Mouse (Mus musculus) urinary bladder, postnatal 25 days (tissue): ENCODE data around the gene Gcc1.
A peak's percentile ranks its signal among the peaks of the same experiment; 100 is the strongest.

ENCODE experiments used
- DNase-seq: peaks from one replicate; pipeline ENCODE4 v3.0.0; 2022; ENCODE audit warnings: low spot score

The Gcc1 gene

DNA sequence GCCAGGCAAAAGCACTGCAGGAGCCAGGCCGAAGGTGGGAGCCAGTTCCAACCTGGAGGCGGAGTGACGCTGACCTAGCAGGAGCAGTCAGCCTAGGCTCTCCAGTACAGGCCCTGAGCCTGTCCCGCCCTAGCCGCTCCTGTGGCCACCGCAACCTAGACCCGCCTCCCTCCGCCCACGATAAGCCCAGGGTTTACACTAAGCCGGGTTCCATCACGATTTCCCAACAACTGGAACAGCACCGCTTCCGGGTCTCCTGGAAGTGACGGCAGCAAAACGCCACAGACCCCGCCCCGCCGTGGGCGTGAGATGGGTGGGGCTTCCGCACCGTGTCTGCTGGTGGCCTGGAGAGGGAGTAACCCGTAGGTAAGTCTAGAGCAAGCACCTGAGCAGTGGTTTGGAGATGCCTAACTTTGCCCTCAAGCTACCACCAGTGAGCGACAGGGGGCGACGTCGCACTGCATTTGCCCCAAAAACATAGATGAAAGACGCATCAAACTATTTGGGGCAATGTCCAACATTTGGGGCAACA is 6.7 kb downstream of the Gcc1 start:
- DNase-seq: peak; percentile 98

DNA sequence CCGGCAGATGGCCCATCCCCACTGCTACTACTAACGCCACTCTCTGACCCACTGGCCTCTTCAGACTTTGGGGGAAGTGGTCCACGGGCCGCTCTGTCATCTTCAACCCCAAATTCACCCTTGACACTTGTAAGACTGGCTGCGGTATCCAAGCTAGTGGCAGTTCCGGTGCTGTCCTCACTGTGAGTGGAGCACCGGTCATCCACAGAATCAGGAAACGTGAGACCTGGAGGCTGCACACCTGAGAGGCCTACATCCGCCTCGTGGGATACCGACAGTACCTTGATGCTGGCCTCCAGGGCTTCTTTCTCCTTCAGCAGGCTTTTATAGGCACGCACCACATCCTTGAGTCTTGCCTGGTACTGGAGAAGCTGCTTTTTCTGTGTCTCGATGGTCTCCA is 7.3 kb downstream of the Gcc1 start:
- DNase-seq: no peak

DNA sequence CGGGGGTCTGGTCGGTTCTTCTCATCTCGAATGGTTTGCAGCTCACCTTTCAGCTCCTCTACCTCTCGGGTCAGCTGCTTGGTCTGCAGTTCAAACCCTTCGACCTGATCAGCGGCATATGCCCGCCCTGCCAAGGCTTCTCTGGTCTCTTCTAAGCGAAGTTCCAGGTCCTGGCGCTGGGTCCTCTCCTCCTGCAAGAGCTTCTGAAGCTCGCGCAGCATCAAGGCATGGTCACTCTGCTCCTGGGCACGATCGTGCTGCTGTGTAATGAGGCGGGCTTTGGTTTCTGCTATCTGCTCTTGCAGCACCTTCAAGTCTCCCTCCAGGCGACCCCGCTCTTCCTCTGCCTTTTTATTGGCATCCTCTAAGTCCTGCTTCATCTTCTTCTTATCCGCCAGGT is 7.8 kb downstream of the Gcc1 start:
- DNase-seq: no peak

DNA sequence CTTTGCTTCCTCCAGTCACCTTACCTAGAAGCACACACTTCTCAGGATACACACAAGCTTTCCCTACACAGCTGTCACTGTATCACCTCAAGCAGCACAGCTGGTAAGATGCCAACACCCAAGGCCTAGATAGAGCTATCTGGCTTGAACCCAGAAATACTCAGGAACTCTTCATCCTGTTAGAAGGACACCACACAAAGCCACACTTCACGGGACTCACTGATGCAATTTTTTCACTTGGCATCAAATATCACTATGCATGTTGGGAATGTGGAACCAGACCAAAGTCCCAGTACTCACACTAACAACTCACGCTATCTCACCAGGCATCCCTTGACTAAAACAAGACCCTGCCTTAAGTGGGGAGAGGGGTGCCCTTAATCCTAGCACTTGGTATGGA is 8.5 kb downstream of the Gcc1 start:
- DNase-seq: no peak

DNA sequence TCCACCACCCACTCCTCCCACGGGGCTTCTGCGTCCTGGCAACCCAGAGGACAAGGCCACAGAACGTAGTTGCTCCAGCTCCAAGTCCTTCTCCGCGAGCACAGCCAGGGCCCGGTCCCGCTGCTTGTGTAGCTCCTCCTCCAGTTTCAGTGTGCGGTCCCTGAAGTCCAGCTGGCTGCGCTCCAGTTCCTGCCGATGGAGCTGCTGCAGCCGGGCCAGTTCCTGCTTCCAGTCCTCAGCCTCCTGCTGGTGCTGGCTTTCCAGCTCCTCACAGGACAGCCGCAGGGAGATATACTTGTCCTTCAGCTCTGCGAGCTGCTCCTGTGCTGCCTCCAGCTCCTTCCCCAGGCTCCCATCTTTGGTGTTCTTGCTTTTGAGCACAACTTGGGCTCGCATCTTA is 9.7 kb downstream of the Gcc1 start:
- DNase-seq: peak; percentile 47

DNA sequence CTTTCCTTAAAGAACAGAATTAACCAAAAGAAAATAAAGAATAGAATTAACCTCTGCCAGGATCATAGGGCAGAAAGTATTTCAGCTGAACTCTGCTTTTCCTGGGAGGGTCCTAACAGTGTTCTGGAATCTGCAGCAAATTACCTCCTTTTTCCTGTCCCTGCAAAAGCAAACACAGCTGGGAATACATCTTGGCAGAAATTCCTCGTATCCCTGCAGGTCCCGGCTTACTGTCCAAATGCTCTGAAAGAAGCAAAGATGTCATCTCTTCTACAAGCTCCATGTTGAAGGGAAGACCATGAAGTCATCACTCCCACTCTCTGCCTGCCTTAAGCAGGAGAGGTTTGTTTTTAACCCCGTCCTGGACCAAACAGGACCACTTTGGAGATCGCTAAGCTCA is 11.2 kb downstream of the Gcc1 start:
- DNase-seq: no peak

DNA sequence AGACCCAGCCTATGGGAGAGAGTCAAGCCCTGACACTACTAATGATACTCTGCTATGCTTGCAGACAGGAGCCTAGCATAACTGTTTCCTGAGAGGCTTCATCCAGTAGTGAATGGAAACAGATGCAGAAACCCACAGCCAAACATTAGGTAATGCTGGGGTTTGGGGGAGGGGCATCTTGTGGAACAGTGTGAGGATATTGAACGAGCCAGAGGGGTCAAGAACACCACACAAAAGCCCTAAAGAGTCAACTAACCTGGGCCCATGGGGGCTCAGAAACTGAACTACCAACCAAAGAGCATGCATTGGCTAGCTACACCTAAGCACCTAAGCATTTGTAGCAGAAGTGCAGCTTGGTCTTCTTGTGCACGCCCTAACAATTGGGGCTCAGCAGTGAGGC is 17.0 kb downstream of the Gcc1 start:
- DNase-seq: no peak

DNA sequence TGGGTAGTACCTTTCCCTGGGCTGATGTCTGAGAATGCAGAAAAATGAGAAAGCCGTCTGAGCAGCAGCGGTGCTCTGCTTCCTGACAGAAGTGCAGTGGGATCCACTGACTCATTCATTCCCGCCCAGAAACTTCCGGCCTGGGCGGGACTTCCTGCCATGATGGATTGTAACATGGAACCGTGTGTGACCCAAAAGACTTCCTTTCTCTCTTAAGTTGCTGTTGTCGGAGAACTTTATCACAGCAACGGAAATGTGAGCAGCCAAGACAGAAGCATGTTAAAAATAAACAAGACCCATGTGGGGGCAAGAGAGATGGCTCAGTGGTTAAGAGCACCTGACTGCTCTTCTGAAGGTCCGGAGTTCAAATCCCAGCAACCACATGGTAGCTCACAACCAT is 18.1 kb downstream of the Gcc1 start:
- DNase-seq: no peak

DNA sequence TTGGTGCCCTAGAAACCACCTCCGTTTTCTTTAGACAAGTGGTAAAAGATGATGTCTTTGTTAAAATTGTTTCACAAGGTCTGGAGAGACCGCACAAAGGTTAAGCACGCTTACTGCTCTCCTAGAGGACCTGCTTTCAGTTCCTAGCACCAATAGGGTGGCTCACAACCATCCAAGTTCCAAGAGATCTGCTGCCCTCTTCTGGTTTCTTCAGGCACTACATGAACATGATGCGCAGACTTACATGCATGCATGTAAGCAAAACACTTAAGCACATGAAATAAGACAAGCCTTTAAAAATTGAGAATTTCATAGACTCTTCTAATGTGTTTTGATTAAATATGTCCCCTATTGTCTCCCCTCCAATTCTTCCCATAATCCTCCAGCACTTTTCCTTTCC is 28.4 kb downstream of the Gcc1 start:
- no peak for DNase-seq

DNA sequence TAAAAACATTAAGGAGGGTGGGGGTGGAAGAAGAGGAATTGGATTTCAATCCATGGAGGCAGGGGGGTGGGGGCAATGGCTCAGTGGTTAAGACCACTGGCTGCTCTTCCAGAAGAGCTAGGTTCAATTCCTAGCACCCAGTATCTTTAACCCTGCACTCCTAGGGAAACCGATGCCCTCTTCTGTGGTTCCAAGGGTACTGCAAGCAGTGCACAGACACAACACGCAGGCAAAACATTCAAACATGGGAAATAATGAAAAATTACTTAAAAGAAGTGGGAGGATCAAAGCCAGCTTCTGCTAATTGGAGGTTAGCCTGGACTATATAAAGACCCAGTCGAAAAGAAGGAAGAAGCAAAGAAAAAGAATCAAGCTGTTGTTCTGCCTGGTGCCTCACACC is 29.5 kb downstream of the Gcc1 start:
- no peak for DNase-seq

DNA sequence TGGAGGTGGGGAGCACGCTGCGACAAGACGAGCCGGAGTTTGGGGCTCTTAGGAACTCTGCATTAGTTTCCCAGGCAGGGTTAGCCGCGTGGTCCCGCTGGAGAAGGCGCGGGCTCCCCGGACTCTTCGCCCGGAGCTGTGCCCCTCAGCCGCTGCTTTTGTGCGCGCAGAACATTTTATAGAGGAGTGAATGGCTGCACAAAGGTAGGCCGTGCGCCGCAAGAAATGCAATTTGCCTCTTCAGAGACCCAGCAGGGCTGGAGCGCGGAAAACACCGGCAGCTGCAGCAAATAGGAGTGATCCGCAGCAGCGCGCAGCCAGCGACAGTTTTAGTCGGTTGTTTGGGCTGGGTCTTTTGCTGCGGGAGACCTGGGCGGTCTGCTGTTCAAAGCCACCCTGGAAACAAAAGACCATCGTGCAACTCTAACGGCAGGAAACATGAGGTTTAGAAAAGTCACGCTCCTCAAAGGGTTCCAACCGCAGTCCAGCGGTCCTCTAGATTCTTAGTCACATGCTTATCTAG is 30.4 kb downstream of the Gcc1 start, which contains the start of gene Zfp800:
Gene Zfp800, minus strand, starts transcription at position 325 of the 523 bp plus-strand sequence.
- no peak for DNase-seq

DNA sequence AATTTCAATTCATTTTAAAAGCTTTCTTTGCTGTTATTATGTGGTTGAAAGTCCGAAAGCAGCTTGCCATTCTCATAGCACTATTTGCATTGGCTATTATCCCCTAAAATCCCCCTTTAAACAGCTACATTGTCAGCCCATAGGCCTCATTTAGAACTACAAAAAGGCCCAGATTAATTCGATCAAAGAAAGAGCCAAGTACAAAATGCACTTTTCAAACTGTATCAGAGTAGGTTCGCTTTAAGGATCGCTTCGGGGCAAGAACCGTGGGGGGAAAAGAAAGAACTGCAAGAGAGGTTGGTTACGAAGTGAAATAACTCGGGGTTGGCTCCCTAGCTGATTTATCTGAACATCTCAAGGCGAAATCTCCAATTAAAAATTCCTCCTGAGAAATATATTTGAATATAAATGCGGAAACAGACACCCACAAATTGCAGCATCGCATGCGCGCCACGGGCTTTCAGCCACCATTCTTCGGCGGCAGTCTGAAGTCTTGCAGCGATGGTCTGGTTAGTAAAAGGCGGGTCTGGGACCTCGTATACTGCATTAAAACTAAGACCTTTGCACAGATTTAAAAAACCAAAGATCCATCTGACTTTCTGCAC is 31.2 kb downstream of the Gcc1 start:
- DNase-seq: no peak

DNA sequence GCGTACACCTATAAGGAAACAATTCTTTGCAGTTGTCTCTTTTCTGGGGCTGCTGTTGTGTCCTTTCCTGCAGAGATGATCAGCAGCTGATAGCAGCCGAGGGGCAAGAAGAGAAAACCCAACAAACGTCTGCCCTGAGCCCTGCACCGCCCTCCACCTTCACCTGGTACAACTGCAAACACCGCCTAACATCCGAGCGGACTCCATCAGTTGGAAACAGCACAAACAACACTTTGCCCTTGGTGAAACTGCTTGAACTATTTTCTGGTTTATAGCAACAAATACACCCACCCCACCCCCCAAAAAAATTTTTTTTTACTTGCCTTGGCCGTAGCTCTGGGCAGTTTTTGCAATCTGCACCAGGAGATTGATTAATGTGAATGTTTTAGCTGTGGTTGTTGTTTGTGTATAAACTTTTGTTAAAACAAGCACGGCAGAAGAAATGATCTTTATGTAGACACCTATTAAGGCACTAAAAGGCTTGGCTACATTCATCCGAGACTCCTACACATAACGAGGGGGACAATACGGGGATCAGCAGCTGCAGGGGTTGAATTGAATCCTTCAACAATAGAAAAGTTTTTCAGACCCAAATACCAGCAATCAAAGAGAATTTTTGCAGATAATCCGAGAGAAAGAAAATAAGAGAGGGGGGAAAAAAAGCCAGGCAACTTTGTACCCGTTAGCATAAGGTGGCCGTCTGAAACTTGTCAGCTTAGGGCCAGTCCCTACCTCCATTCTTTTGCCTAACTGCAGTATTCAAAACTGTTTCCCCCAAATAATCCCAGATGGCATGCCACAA is 31.9 kb downstream of the Gcc1 start:
- no peak for DNase-seq

DNA sequence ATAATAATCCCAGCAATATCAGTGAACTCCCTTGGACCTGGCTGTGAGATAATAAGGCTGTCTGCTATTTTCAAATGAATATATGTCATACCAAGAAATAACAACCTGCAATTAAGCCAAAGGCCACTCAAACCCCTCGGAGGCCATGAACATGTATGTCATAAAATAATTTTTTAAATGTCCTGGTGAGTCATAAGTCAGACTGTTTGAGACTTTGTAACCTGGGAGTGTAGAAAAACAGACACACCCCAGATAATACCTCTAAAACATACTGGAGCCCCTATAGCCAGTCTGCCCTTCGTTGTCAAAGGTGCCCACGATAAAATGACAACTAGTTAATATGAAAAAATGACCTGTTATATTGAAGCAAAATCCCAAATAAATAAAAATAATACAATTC is 39.2 kb downstream of the Gcc1 start:
- DNase-seq: no peak

DNA sequence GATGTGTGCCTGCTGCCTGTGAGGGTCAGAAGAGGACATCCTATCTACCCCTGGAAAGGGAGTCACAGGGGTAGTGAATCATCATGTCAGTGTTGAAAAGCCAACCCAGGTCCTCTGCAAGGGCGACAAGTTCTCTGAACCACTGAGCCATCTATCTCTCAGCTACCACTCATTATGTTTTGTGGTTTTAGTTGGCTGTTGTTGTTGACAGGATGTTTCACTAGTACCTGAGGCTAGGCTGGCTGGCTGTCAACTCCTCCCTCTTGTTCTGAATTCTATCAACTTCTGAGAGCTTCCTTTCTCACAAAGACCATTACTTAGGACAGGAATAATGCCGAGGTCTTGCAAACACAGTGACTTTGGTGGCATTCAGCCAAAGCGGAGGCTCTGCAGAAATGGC is 43.0 kb downstream of the Gcc1 start:
- no peak for DNase-seq

DNA sequence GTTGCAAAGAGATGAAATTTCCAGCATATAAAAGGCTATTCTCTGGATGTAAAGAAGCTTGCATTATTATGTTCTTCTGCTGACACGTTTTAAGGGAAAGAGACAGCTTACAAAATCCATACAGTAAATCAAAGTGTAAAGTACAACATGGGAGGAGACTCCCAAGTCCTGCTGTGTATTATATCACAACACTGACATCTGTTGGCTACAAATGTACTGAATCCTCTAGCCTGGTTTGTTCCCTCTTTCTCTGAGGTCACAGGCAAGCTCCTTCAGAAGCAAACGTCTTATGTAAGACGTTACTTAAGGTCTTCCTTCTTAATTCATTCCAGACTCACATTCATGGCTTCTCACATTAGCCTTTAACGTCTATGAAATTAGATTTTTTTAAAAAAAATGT is 46.2 kb downstream of the Gcc1 start:
- DNase-seq: no peak

DNA sequence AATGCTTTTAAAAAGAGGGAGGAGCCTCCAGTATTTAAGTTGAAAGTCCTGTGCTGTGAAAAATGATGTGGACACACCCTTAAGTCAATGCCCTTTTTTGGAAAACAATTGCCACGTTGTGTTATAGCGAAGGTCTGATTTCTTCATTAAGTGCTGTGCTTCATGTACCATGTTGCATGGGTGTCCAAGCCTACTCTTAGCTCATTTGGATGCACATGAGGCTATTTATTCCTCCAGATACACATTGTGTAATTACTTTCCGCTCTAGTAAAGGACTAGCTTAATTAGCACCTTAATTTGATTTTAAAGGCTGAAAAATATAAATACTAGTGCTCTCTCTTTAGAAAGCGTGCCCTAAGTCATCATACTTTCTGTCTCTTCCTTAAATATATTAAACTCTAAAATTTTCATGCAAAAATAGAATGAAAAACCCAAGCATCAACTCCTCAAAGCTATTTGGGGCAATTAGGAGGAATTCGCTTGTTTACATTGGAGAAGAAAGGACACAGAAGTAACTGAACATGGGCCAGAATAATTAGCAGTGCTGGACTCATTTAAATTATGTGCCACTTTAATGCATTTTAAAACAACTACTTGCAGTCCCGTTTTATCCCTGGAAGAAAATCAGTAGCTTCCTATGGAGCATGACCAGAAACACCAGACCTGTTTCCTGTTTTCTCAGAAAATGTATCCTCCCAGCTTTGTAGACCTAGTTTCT is 58.1 kb downstream of the Gcc1 start:
- no peak for DNase-seq

DNA sequence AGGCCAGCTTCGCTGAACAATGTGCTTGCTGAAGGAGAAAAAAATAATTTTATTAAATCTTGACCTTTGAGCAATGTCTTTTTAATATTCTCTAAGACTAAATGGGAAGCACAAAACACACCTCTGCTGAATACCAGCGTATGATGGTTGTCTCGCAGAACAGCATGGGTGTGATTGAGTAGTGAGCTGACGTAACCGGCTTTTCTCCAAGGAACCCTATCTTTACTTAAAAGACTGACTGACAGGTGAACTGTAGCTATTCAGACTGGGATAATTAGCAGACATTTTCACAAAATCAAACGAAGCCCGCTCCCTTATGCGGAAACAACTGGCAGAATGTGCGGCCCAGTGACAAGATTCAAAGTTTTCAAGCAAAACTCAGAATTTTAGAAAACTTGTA is 60.6 kb downstream of the Gcc1 start:
- DNase-seq: no peak
